Mouse (Mus musculus): ENCODE results near the gene Gm6377. TPM values are rescaled to one million over a fixed set of nuclear protein-coding genes. Genes with fewer than 3 reads are reported as not detected.

Gm6377 gene
- polyA plus RNA-seq (2017; shearing (Covaris generic)), result under 1 TPM; 0.17 to 0.62 TPM

GRCm38 (mm10) chrX:109196468-109196867 is at the start of gene Gm6377:
TSS of gene Gm6377 (plus strand) at chrX:109196756.
- no peak for ATAC-seq

GRCm38 (mm10) chrX:109147108-109147507 is 49.4 kb upstream of the Gm6377 start:
- ATAC-seq, result no peak

- no peak for ATAC-seq
Observed at GRCm38 (mm10) chrX:109151228-109151627, 45.3 kb upstream of the Gm6377 start.

GRCm38 (mm10) chrX:109160326-109160725 is 36.2 kb upstream of the Gm6377 start:
- ATAC-seq, result peak; percentile 12

- ATAC-seq, result peak; percentile 80
Observed at GRCm38 (mm10) chrX:109160901-109161300, 35.7 kb upstream of the Gm6377 start.

GRCm38 (mm10) chrX:109175038-109175437 is 21.5 kb upstream of the Gm6377 start:
- no peak for ATAC-seq

- ATAC-seq, result no peak
Observed at GRCm38 (mm10) chrX:109175470-109175869, 21.1 kb upstream of the Gm6377 start.

GRCm38 (mm10) chrX:109184706-109185478 is 11.7 kb upstream of the Gm6377 start:
- ATAC-seq, result no peak

- ATAC-seq, result no peak
Observed at GRCm38 (mm10) chrX:109189607-109190006, 6.9 kb upstream of the Gm6377 start.

- ATAC-seq, result no peak
Observed at GRCm38 (mm10) chrX:109190969-109191368, 5.6 kb upstream of the Gm6377 start.

- ATAC-seq, result no peak
Observed at GRCm38 (mm10) chrX:109191436-109191835, 5.1 kb upstream of the Gm6377 start.

- no peak for ATAC-seq
Observed at GRCm38 (mm10) chrX:109207843-109208242, 11.3 kb downstream of the Gm6377 start.

- no peak for ATAC-seq
Observed at GRCm38 (mm10) chrX:109228720-109229119, 32.2 kb downstream of the Gm6377 start.

GRCm38 (mm10) chrX:109235383-109236036 is 39.0 kb downstream of the Gm6377 start:
- ATAC-seq, result no peak

GRCm38 (mm10) chrX:109238163-109238562 is 41.6 kb downstream of the Gm6377 start:
- ATAC-seq, result peak; percentile 49

Other genes with a start within 250 kb of the Gm6377 start
- gene Hmgn5, start 183.4 kb upstream of the Gm6377 start, polyA plus RNA-seq (2017; shearing (Covaris generic)), result 10 to 100 TPM; 30.4 to 31.7 TPM
- 100 to 1,000 TPM; 280 to 290 TPM for gene Sh3bgrl, start 101.4 kb upstream of the Gm6377 start, polyA plus RNA-seq (2017; shearing (Covaris generic))

Data from activated CD4-positive, CD25-positive, alpha-beta regulatory T cell, adult 4 months (primary cell).